Mouse (Mus musculus) heart, embryonic 11.5 days (tissue): Measurements from ENCODE around the gene Ogdhl. TPM values are rescaled to one million over a fixed set of nuclear protein-coding genes. Genes with fewer than 3 reads are reported as not detected.

Experiments used
- ATAC-seq: fragments of 200-750 bp; cut with Nextera tagmentation; replicated peaks from 2 replicates; pipeline ENCODE4 v1.8.0; 2017; ENCODE audit warnings: moderate library complexity; ENCODE audit not compliant: insufficient number of reproducible peaks, low FRiP score, low TSS enrichment
- H3K27ac ChIP-seq: fragments of 300-500 bp; sonication (generic); 2 replicates; pipeline ENCODE4 v1.5.1; 2014; ENCODE audit warnings: mild to moderate bottlenecking, low read depth, low read length
- H3K27me3 ChIP-seq: fragments of 300-500 bp; sonication (generic); 2 replicates; pipeline ENCODE4 v1.6.1; 2014; ENCODE audit warnings: mild to moderate bottlenecking, low read length, mixed read lengths; ENCODE audit not compliant: control insufficient read depth, insufficient read depth
- H3K36me3 ChIP-seq: fragments of 300-500 bp; sonication (generic); 2 replicates; pipeline ENCODE4 v1.6.1; 2014; ENCODE audit warnings: mild to moderate bottlenecking, low read length, moderate library complexity, mixed read lengths; ENCODE audit not compliant: control insufficient read depth, insufficient read depth
- H3K4me1 ChIP-seq: fragments of 300-500 bp; sonication (generic); 2 replicates; pipeline ENCODE4 v1.6.1; 2014; ENCODE audit warnings: low read length; ENCODE audit not compliant: control insufficient read depth, insufficient read depth
- H3K4me2 ChIP-seq: fragments of 300-500 bp; sonication (generic); 2 replicates; pipeline ENCODE4 v1.6.1; 2014; ENCODE audit warnings: mild to moderate bottlenecking, moderate library complexity
- H3K4me3 ChIP-seq: fragments of 300-500 bp; sonication (generic); 2 replicates; pipeline ENCODE4 v1.5.1; 2014; ENCODE audit warnings: low read depth, low read length
- H3K9ac ChIP-seq: fragments of 300-500 bp; sonication (generic); 2 replicates; pipeline ENCODE4 v1.6.1; 2014; ENCODE audit warnings: mild to moderate bottlenecking, low read depth, low read length, moderate library complexity
- H3K9me3 ChIP-seq: fragments of 300-500 bp; sonication (generic); replicated peaks from 2 replicates; pipeline ENCODE4 v1.6.1; 2016; ENCODE audit warnings: low read length; ENCODE audit not compliant: control insufficient read depth
- WGBS: fragments of 180-500 bp; shearing (Covaris S2); extraction: QIAGEN DNeasy Blood & Tissue Kit; methylation state at CpG from one replicate; pipeline ENCODE4 v1.1.7; 2014; ENCODE audit not compliant: insufficient replicate concordance; 5-methylcytosine and 5-hydroxymethylcytosine counted together
- polyA plus RNA-seq: library from polyadenylated mRNA; unstranded; fragments of >200 nt; fragmentation: Nextera tagmentation; extraction: Ambion mirVana; gene quantifications from 2 replicates; pipeline ENCODE4 v1.2.1, GENCODE M21; 2014

The Ogdhl gene
- 15.2 and 20.7 TPM in 2 replicates for polyA plus RNA-seq

GRCm38 (mm10) chr14:32321732-32322685 lies at the start of gene Ogdhl:
Ogdhl (plus strand) TSS chr14:32322019.
- peak; percentile 65 for ATAC-seq
- peak within 1 kb of the TSS; percentile 76 for H3K9ac ChIP-seq
- WGBS: 2% methylated on average over 50 of the region's 50 CpGs
- no peaks in the 10 kb centered on the region for H3K27me3 ChIP-seq
- peak within 1 kb of the TSS; percentile 71 for H3K4me3 ChIP-seq
- peak within 1 kb of the TSS; percentile 86 for H3K4me2 ChIP-seq
- H3K27ac ChIP-seq: no peak within 1 kb of the TSS
- no peaks in the 10 kb centered on the region for H3K9me3 ChIP-seq
- H3K4me1 ChIP-seq: 0 out of 2 replicates have a peak, but pooled peaks cover 2% of the 10 kb centered on the region
- H3K36me3 ChIP-seq: no peaks in the 10 kb centered on the region

DNA sequence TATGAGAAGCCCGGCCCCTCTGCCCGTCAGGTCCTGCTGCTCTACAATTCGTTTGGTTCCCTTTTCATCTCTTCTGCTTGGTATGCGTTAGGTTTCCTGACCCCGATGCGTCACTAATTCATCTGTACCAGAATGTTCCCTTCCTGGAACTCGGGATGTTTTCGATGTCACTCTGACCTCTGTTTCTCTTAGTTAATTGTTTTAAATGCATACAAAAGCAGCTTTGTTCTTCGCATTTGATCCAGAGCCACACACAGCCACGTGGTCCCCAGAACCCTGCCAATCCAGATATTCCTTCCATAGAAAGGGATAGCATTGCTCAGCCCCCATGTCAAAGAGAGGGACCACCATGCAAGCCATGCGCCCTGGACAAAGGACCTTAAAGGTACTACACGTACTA lies 20.2 kb upstream of the Ogdhl start:
- no peaks in the 10 kb centered on the region for H3K4me1 ChIP-seq
- H3K27ac ChIP-seq: no peak overlapping the region
- no peak for ATAC-seq
- WGBS: 82% methylated on average over 12 of the region's 12 CpGs
- H3K27me3 ChIP-seq: no peaks in the 10 kb centered on the region
- H3K9ac ChIP-seq: no peak overlapping the region
- no peak overlapping the region for H3K4me2 ChIP-seq
- H3K9me3 ChIP-seq: no peaks in the 10 kb centered on the region
- no peak overlapping the region for H3K4me3 ChIP-seq
- H3K36me3 ChIP-seq: peaks cover 5% of the 10 kb centered on the region; the same call in 1 of the 2 replicates

DNA sequence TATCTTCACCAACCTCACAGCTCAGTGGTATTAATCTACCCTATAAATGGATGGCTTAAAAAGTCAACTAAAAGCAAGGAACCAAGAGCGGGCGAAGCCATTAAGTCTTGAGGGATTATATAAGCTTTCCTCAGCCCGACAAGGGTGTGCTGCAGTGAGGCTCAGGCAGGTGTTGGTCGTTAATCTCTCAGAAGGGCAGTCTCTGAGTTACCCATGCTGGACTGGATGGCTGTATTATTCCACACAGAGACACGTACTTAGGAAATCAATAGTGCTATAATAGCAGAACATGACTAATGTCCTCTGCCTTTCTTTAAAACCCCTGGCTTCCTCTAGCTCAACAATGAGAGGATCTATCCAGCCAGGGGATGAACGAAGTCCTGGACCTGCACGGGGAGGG lies 19.4 kb upstream of the Ogdhl start:
- Histone ChIP-seq H3K4me2 (no peak overlapping the region), H3K27me3 (no peaks in the 10 kb centered on the region), H3K9me3 (no peaks in the 10 kb centered on the region), H3K36me3 (peaks cover 5% of the 10 kb centered on the region; the same call in 1 of the 2 replicates), H3K9ac (no peak overlapping the region), H3K4me3 (no peak overlapping the region), H3K27ac (no peak overlapping the region), H3K4me1 (no peaks in the 10 kb centered on the region)
- ATAC-seq: no peak
- WGBS: 87% methylated on average over 7 of the region's 7 CpGs

- WGBS: 86% methylated on average over 8 of the region's 8 CpGs
Measured at GRCm38 (mm10) chr14:32304921-32305320, 16.9 kb upstream of the Ogdhl start.

GRCm38 (mm10) chr14:32309876-32310275 lies 11.9 kb upstream of the Ogdhl start:
- H3K9me3 ChIP-seq: no peaks in the 10 kb centered on the region
- no peak for ATAC-seq
- no peak overlapping the region for H3K4me2 ChIP-seq
- H3K4me3 ChIP-seq: no peak overlapping the region
- H3K9ac ChIP-seq: no peak overlapping the region
- H3K27me3 ChIP-seq: no peaks in the 10 kb centered on the region
- no peaks in the 10 kb centered on the region for H3K36me3 ChIP-seq
- WGBS: 45% methylated on average over 8 of the region's 8 CpGs
- H3K4me1 ChIP-seq: no peaks in the 10 kb centered on the region
- H3K27ac ChIP-seq: no peak overlapping the region

More at GRCm38 (mm10) chr14:32304921-32305320, 16.9 kb upstream of the Ogdhl start:
- ATAC-seq: no peak
- Histone ChIP-seq H3K4me1 (no peaks in the 10 kb centered on the region), H3K9ac (no peak overlapping the region), H3K27me3 (no peaks in the 10 kb centered on the region), H3K27ac (no peak overlapping the region), H3K4me2 (no peak overlapping the region), H3K36me3 (no peaks in the 10 kb centered on the region), H3K9me3 (no peaks in the 10 kb centered on the region), H3K4me3 (no peak overlapping the region)

DNA sequence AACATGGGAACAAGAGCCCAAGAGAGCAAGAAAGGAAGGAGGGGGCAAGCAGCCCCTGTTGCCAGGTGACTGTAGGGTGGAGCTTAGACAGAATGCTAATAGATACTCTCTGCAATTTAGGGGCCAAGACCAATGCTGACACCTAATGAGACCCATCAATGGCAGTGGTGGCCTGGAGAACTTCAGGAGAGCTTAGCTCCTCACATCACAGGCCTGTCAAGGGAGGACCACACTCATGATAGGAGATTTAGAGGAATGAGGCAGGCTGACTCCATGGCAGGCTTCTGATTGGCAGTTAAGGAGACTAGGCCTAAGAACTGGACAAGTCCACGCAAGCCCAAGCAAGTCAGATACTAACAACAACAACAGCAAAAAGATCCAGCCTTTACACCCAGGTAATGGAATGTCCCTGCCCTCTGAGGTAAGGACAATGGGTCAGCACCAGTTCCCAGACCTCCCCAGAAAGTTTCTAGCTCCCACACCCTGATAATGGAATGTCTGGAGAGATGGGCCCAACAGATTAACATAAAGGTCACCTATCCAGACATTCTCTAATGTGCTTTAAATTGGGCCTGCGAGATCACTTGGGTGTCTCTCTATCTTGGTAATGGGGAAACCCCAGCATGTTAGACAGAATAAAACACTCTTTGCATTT lies 10.3 kb upstream of the Ogdhl start:
- Histone ChIP-seq H3K9ac (no peak overlapping the region), H3K4me1 (no peaks in the 10 kb centered on the region), H3K9me3 (no peaks in the 10 kb centered on the region), H3K4me2 (no peak overlapping the region), H3K36me3 (no peaks in the 10 kb centered on the region), H3K27me3 (no peaks in the 10 kb centered on the region), H3K4me3 (no peak overlapping the region), H3K27ac (no peak overlapping the region)
- 83% methylated on average over 2 of the region's 2 CpGs for WGBS
- no peak for ATAC-seq

GRCm38 (mm10) chr14:32317822-32318221 lies 4.0 kb upstream of the Ogdhl start:
- no peak overlapping the region for H3K4me2 ChIP-seq
- no peak overlapping the region for H3K4me3 ChIP-seq
- 10% methylated on average over 4 of the region's 4 CpGs for WGBS
- no peaks in the 10 kb centered on the region for H3K9me3 ChIP-seq
- H3K9ac ChIP-seq: no peak overlapping the region
- ATAC-seq: no peak
- H3K36me3 ChIP-seq: no peaks in the 10 kb centered on the region
- 0 out of 2 replicates have a peak, but pooled peaks cover 2% of the 10 kb centered on the region for H3K4me1 ChIP-seq
- H3K27me3 ChIP-seq: no peaks in the 10 kb centered on the region
- no peak overlapping the region for H3K27ac ChIP-seq

- no peak for ATAC-seq
- Histone ChIP-seq H3K9ac (no peak overlapping the region), H3K4me1 (0 out of 2 replicates have a peak, but pooled peaks cover 2% of the 10 kb centered on the region), H3K27me3 (no peaks in the 10 kb centered on the region), H3K27ac (no peak overlapping the region), H3K9me3 (no peaks in the 10 kb centered on the region), H3K4me2 (no peak overlapping the region), H3K4me3 (no peak overlapping the region), H3K36me3 (no peaks in the 10 kb centered on the region)
- WGBS: 81% methylated on average over 5 of the region's 5 CpGs
Measured at GRCm38 (mm10) chr14:32323221-32323620, 1.4 kb downstream of the Ogdhl start.
